Mouse (Mus musculus) heart, postnatal 14 days (tissue): Measurements from ENCODE around the gene Necap2. TPM values are rescaled to one million over a fixed set of nuclear protein-coding genes. Genes with fewer than 3 reads are reported as not detected.

ENCODE experiments used
- DNase-seq, 2 experiments: peaks; one replicate each; pipeline ENCODE4 v3.0.0; 2021 to 2022
- intact Hi-C: fragments of 180-260 bp; cut with DNase I; formaldehyde crosslinking; loops from one replicate; pipeline ENCODE4 v1.15.1; 2025
- total RNA-seq, 2 experiments: library from RNA; stranded (reverse); gene quantifications; 2 replicates each; pipeline ENCODE4 v1.2.3; 2021

Gene Necap2
- total RNA-seq, 2 experiments from 2014 or later, result 22.2 to 22.6 TPM

- intact Hi-C loops, result no loop called here
- DNase-seq, result no peak
These were observed 29.2 kb downstream of the Necap2 start for GRCm38 (mm10) chr4:141048810-141049475.

GRCm38 (mm10) chr4:141044816-141045215, 33.3 kb downstream of the Necap2 start:
- DNase-seq, result peak; percentile 65 to 76
- intact Hi-C loops, result loop anchor here (1.0 kb wide), 1 partner anchor 20 kb away; no protein-coding TSS in a partner anchor

- no peak for DNase-seq
- intact Hi-C loops, result no loop called here
These were observed 37.0 kb downstream of the Necap2 start for GRCm38 (mm10) chr4:141041117-141041516.

GRCm38 (mm10) chr4:141033606-141034549, 44.3 kb downstream of the Necap2 start:
- DNase-seq, result no peak
- intact Hi-C loops, result loop anchor here (5.0 kb wide), 1 partner anchor 247 kb away; no protein-coding TSS in a partner anchor

- intact Hi-C loops, result loop anchor here (1.0 to 5.0 kb wide), 2 partner anchors 67 to 244 kb away; no protein-coding TSS in a partner anchor
- peak; percentile 82 to 88 for DNase-seq
These were observed 46.4 kb downstream of the Necap2 start for GRCm38 (mm10) chr4:141031733-141032132.

GRCm38 (mm10) chr4:141030541-141031206, 47.5 kb downstream of the Necap2 start:
- no peak for DNase-seq
- intact Hi-C loops, result loop anchor here (1.0 to 5.0 kb wide), 2 partner anchors 66 to 243 kb away; no protein-coding TSS in a partner anchor

- intact Hi-C loops, result loop anchor here (5.0 kb wide), 1 partner anchor 38 kb away; the partner anchor contains the start of gene Atp13a2
- DNase-seq, result no peak
These were observed 53.2 kb downstream of the Necap2 start for GRCm38 (mm10) chr4:141024992-141025391.

GRCm38 (mm10) chr4:141024052-141024451, 54.1 kb downstream of the Necap2 start:
- no peak for DNase-seq
- intact Hi-C loops, result no loop called here

GRCm38 (mm10) chr4:141021614-141021929, 56.6 kb downstream of the Necap2 start:
- no peak for DNase-seq
- intact Hi-C loops, result no loop called here

- peak; percentile 82 to 86 for DNase-seq
- intact Hi-C loops, result no loop called here
These were observed 57.1 kb downstream of the Necap2 start for GRCm38 (mm10) chr4:141020811-141021613.

- intact Hi-C loops, result no loop called here
- DNase-seq, result no peak
These were observed 57.9 kb downstream of the Necap2 start for GRCm38 (mm10) chr4:141020220-141020619.

GRCm38 (mm10) chr4:141017657-141018436, 60.3 kb downstream of the Necap2 start:
- no peak for DNase-seq
- intact Hi-C loops, result no loop called here

Other genes starting within 250 kb of the Necap2 start
- not detected for gene Padi1, start 232.6 kb downstream of the Necap2 start, total RNA-seq
- 1 to 10 TPM in 1 of 2 experiments, under 1 TPM in 1; 0.41 to 1.1 TPM for gene Padi2, start 172.0 kb downstream of the Necap2 start, total RNA-seq
- gene Sdhb, start 117.2 kb downstream of the Necap2 start, total RNA-seq, result 100 to 1,000 TPM; 916 to 936 TPM
- 10 to 100 TPM; 20.7 to 21.7 TPM for gene Atp13a2, start 91.5 kb downstream of the Necap2 start, total RNA-seq
- 10 to 100 TPM; 24.5 to 28.1 TPM for gene Mfap2, start 67.9 kb downstream of the Necap2 start, total RNA-seq
- 1 to 10 TPM; 6.0 to 6.2 TPM for gene Crocc, start 17.8 kb downstream of the Necap2 start, total RNA-seq
- not detected for gene Spata21, start 10.0 kb upstream of the Necap2 start, total RNA-seq
- gene Szrd1, start 61.4 kb upstream of the Necap2 start, total RNA-seq, result 10 to 100 TPM; 87.6 to 91.4 TPM
- gene Fbxo42, start 69.6 kb upstream of the Necap2 start, total RNA-seq, result 10 to 100 TPM; 13.0 to 13.5 TPM
- gene Rsg1, start 135.6 kb upstream of the Necap2 start, total RNA-seq, result under 1 TPM; 0.68 to 0.86 TPM
- 10 to 100 TPM; 20.7 TPM for gene Arhgef19, start 161.1 kb upstream of the Necap2 start, total RNA-seq
- gene Epha2, start 222.9 kb upstream of the Necap2 start, total RNA-seq, result 1 to 10 TPM; 8.0 to 8.9 TPM